Mouse (Mus musculus) stomach, embryonic 16.5 days (tissue): Measurements from ENCODE around the gene Ptpra. TPM values are rescaled to one million over a fixed set of nuclear protein-coding genes. Genes with fewer than 3 reads are reported as not detected.
A peak's percentile ranks its signal among the peaks of the same experiment; 100 is the strongest.

Experiments
- ATAC-seq: fragments of 200-750 bp; cut with Nextera tagmentation; 2 replicates; pipeline ENCODE4 v1.8.0; 2017; ENCODE audit warnings: moderate number of reproducible peaks, moderate TSS enrichment; ENCODE audit not compliant: insufficient read depth, low FRiP score
- H3K27ac ChIP-seq: fragments of 300-500 bp; sonication (generic); 2 replicates; pipeline ENCODE4 v1.5.1; 2014; ENCODE audit warnings: low read length
- H3K27me3 ChIP-seq: fragments of 300-500 bp; sonication (generic); 2 replicates; pipeline ENCODE4 v1.6.1; 2014; ENCODE audit warnings: low read length, control low read depth, mixed read lengths; ENCODE audit not compliant: control insufficient read depth, insufficient read depth
- H3K36me3 ChIP-seq: fragments of 300-500 bp; sonication (generic); 2 replicates; pipeline ENCODE4 v1.6.1; 2014; ENCODE audit warnings: low read length; ENCODE audit not compliant: control insufficient read depth, insufficient read depth
- H3K4me1 ChIP-seq: fragments of 300-500 bp; sonication (generic); 2 replicates; pipeline ENCODE4 v1.6.1; 2014; ENCODE audit warnings: low read length, control low read depth, mixed read lengths; ENCODE audit not compliant: control insufficient read depth, insufficient read depth
- H3K4me2 ChIP-seq: fragments of 300-500 bp; sonication (generic); 2 replicates; pipeline ENCODE4 v1.6.1; 2014; ENCODE audit warnings: low read depth, low read length, mixed read lengths
- H3K4me3 ChIP-seq: fragments of 300-500 bp; sonication (generic); replicated peaks from 2 replicates; pipeline ENCODE4 v1.5.1; 2014; ENCODE audit warnings: mild to moderate bottlenecking, low read length
- H3K9ac ChIP-seq: fragments of 300-500 bp; sonication (generic); 2 replicates; pipeline ENCODE4 v1.6.1; 2014; ENCODE audit warnings: low read length
- H3K9me3 ChIP-seq: fragments of 300-500 bp; sonication (generic); replicated peaks from 2 replicates; pipeline ENCODE4 v1.6.1; 2016; ENCODE audit warnings: low read length, control low read depth; ENCODE audit not compliant: control insufficient read depth
- WGBS: fragments of 180-500 bp; shearing (Covaris S2); extraction: QIAGEN DNeasy Blood & Tissue Kit; methylation state at CpG from one replicate; pipeline ENCODE4 v1.1.7; 2014; 5-methylcytosine and 5-hydroxymethylcytosine counted together
- polyA plus RNA-seq: library from polyadenylated mRNA; unstranded; fragments of >200 nt; fragmentation: Nextera tagmentation; extraction: Ambion mirVana; gene quantifications from 2 replicates; pipeline ENCODE4 v1.2.1, GENCODE M21; 2015

Gene Ptpra
- 68.4 and 70.8 TPM in 2 replicates for polyA plus RNA-seq

GRCm38 (mm10) chr2:130449794-130450433 lies at the start of gene Ptpra:
TSS of gene Ptpra (plus strand) at chr2:130450278.
- Histone ChIP-seq H3K27ac (peak within 1 kb of the TSS; percentile 79), H3K36me3 (no peaks in the 10 kb centered on the region), H3K9me3 (no peaks in the 10 kb centered on the region), H3K4me3 (peak within 1 kb of the TSS; percentile 95), H3K9ac (peak within 1 kb of the TSS; percentile 96), H3K27me3 (no peaks in the 10 kb centered on the region), H3K4me1 (peaks cover 22% of the 10 kb centered on the region), H3K4me2 (peak within 1 kb of the TSS; percentile 86)
- WGBS, result 0% methylated on average over 48 of the region's 50 CpGs
- peak; percentile 98 for ATAC-seq

GRCm38 (mm10) chr2:130401891-130402290 lies 48.2 kb upstream of the Ptpra start:
- no peak overlapping the region for H3K9ac ChIP-seq
- peaks cover 13% of the 10 kb centered on the region for H3K4me1 ChIP-seq
- no peak for ATAC-seq
- WGBS, result 68% methylated on average over 4 of the region's 4 CpGs
- no peak overlapping the region for H3K4me2 ChIP-seq
- no peak overlapping the region for H3K4me3 ChIP-seq
- no peaks in the 10 kb centered on the region for H3K27me3 ChIP-seq
- no peaks in the 10 kb centered on the region for H3K36me3 ChIP-seq
- H3K9me3 ChIP-seq, result no peaks in the 10 kb centered on the region
- no peak overlapping the region for H3K27ac ChIP-seq

- H3K27ac ChIP-seq, result no peak within 1 kb of the TSS
- no peaks in the 10 kb centered on the region for H3K36me3 ChIP-seq
- H3K9me3 ChIP-seq, result no peaks in the 10 kb centered on the region
- H3K27me3 ChIP-seq, result no peaks in the 10 kb centered on the region
- 0 out of 2 replicates have a peak, but pooled peaks cover 8% of the 10 kb centered on the region for H3K4me1 ChIP-seq
- H3K4me3 ChIP-seq, result no peak within 1 kb of the TSS
- H3K9ac ChIP-seq, result no peak within 1 kb of the TSS
- WGBS, result 85% methylated on average over 1 of the region's 1 CpGs
- no peak within 1 kb of the TSS for H3K4me2 ChIP-seq
- ATAC-seq, result no peak
Measured at GRCm38 (mm10) chr2:130404939-130405338, 45.1 kb upstream of the Ptpra start, which contains the start of the genes Gm28372 and 1700020A23Rik. TSS of gene Gm28372 (plus strand) at chr2:130405239. TSS of gene 1700020A23Rik (plus strand) at chr2:130405259.

- H3K27ac ChIP-seq, result no peak within 1 kb of the TSS
- H3K27me3 ChIP-seq, result no peaks in the 10 kb centered on the region
- ATAC-seq, result no peak
- 0 out of 2 replicates have a peak, but pooled peaks cover 8% of the 10 kb centered on the region for H3K4me1 ChIP-seq
- no peaks in the 10 kb centered on the region for H3K36me3 ChIP-seq
- H3K9ac ChIP-seq, result no peak within 1 kb of the TSS
- WGBS, result 76% methylated on average over 2 of the region's 2 CpGs
- no peak within 1 kb of the TSS for H3K4me3 ChIP-seq
- no peaks in the 10 kb centered on the region for H3K9me3 ChIP-seq
- H3K4me2 ChIP-seq, result no peak within 1 kb of the TSS
Measured at GRCm38 (mm10) chr2:130406178-130406577, 43.9 kb upstream of the Ptpra start, which contains the start of gene Tmem239. TSS of gene Tmem239 (plus strand) at chr2:130406478.

GRCm38 (mm10) chr2:130408194-130408593 lies 41.9 kb upstream of the Ptpra start:
- Histone ChIP-seq H3K4me3 (no peak overlapping the region), H3K4me2 (no peak overlapping the region), H3K36me3 (no peaks in the 10 kb centered on the region), H3K27me3 (no peaks in the 10 kb centered on the region), H3K9me3 (no peaks in the 10 kb centered on the region), H3K27ac (no peak overlapping the region), H3K4me1 (0 out of 2 replicates have a peak, but pooled peaks cover 8% of the 10 kb centered on the region), H3K9ac (no peak overlapping the region)
- 0 out of 2 replicates have a peak, but pooled peaks have one; percentile 27 for ATAC-seq
- 8% methylated on average over 6 of the region's 6 CpGs for WGBS

GRCm38 (mm10) chr2:130411558-130412495 lies 38.3 kb upstream of the Ptpra start:
- no peak overlapping the region for H3K27ac ChIP-seq
- ATAC-seq, result peak; percentile 78; the same call in 1 of the 2 replicates
- no peak overlapping the region for H3K9ac ChIP-seq
- no peaks in the 10 kb centered on the region for H3K36me3 ChIP-seq
- 38% methylated on average over 16 of the region's 16 CpGs for WGBS
- no peak overlapping the region for H3K4me3 ChIP-seq
- H3K4me1 ChIP-seq, result 0 out of 2 replicates have a peak, but pooled peaks cover 8% of the 10 kb centered on the region
- no peaks in the 10 kb centered on the region for H3K27me3 ChIP-seq
- H3K9me3 ChIP-seq, result no peaks in the 10 kb centered on the region
- H3K4me2 ChIP-seq, result no peak overlapping the region

GRCm38 (mm10) chr2:130412775-130413174 lies 37.3 kb upstream of the Ptpra start:
- no peaks in the 10 kb centered on the region for H3K27me3 ChIP-seq
- 66% methylated on average over 3 of the region's 3 CpGs for WGBS
- no peak for ATAC-seq
- H3K27ac ChIP-seq, result no peak overlapping the region
- no peak overlapping the region for H3K4me2 ChIP-seq
- no peaks in the 10 kb centered on the region for H3K36me3 ChIP-seq
- no peak overlapping the region for H3K9ac ChIP-seq
- H3K9me3 ChIP-seq, result no peaks in the 10 kb centered on the region
- 0 out of 2 replicates have a peak, but pooled peaks cover 7% of the 10 kb centered on the region for H3K4me1 ChIP-seq
- H3K4me3 ChIP-seq, result no peak overlapping the region

GRCm38 (mm10) chr2:130414094-130414856 lies 35.8 kb upstream of the Ptpra start:
- H3K27me3 ChIP-seq, result no peaks in the 10 kb centered on the region
- H3K9me3 ChIP-seq, result no peaks in the 10 kb centered on the region
- WGBS, result 72% methylated on average over 6 of the region's 6 CpGs
- H3K4me2 ChIP-seq, result no peak overlapping the region
- ATAC-seq, result no peak
- H3K36me3 ChIP-seq, result no peaks in the 10 kb centered on the region
- H3K27ac ChIP-seq, result no peak overlapping the region
- no peak overlapping the region for H3K9ac ChIP-seq
- H3K4me1 ChIP-seq, result no peaks in the 10 kb centered on the region
- no peak overlapping the region for H3K4me3 ChIP-seq
